ENCODE assay signal across 22 mouse cellular contexts in the genomic region with DNA sequence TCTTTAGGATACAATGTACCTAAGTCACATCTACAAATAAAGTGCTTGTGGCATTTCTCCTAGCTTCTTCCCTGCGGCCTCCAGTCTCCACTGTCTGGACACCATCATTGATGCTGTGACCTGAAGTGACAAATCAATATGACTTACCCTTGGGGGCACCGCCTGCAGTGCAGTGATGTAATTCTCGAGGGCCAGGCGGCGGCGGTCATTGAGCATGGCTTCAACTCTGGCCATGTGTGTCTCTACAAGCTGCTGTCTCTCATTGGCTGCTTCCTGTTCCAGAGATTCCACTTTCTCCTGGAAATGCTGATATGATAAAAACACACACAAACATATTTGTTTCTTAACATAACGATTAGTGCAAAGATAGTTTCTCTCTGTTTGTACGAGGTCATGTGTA.
A peak's percentile ranks its signal among the peaks of the same experiment; 100 is the strongest.
DNase-seq lines count a peak whose midpoint lies in the region; ATAC-seq and TF ChIP-seq lines count a peak whose summit lies in the region.
"Had no signal": no experiment of that assay in that cellular context is flagged by ENCODE, and none has a peak within 500 bp of the region (broad histone marks: within the 10 kb centered on the region; RNA-seq: fewer than 3 reads in every experiment).

No protein-coding gene starts in this region.

- no peak overlapping the region for H3K9ac ChIP-seq in heart, embryonic 12.5 days

- no peak overlapping the region for H3K4me2 ChIP-seq in heart, embryonic 12.5 days

- H3K4me3 ChIP-seq in heart, embryonic 12.5 days, result no peak overlapping the region
- H3K4me3 ChIP-seq in layer of hippocampus, adult 2 months, result no peak overlapping the region
- H3K4me3 ChIP-seq in left cerebral cortex, adult 2 months, result no peak overlapping the region

- no peak for TF ChIP-seq CTCF in layer of hippocampus, adult 2 months (conservative IDR thresholded peaks at IDR 0.05)
- no peak for TF ChIP-seq CTCF in left cerebral cortex, adult 2 months (IDR thresholded peaks at IDR 0.05)

- peak; percentile 88 for DNase-seq in heart, adult 11 months
- DNase-seq in layer of hippocampus, adult 11-12 months (ENCODE audit: low spot score), result peak; percentile 50
- DNase-seq in layer of hippocampus, postnatal 10 days (ENCODE audit: low spot score in 2 of 2), result no peak
- no peak for DNase-seq in layer of hippocampus, adult 2 months (ENCODE audit: low spot score in 2 of 2)
- no peak for DNase-seq in layer of hippocampus, postnatal 14 days (ENCODE audit: low spot score in 2 of 2)
- no peak for DNase-seq in left cerebral cortex, adult 2 months (ENCODE audit: extremely low spot score in 1 of 2, low spot score in 2 of 2)
- no peak for DNase-seq in left cerebral cortex, postnatal 4 days
- DNase-seq: adrenal gland, adult 2 months; adrenal gland, adult 8-10 months; adrenal gland, postnatal 10 days; adrenal gland, postnatal 14 days; adrenal gland, postnatal 25 days; adrenal gland, postnatal 36 days; B cell, adult 2 months; cerebellum, adult 11 months; cerebellum, adult 11-12 months had no signal

- no peaks in the 10 kb centered on the region for H3K27me3 ChIP-seq in heart, embryonic 12.5 days (replicated peaks)
- H3K27me3 ChIP-seq: CH12.LX, Patski had no signal

- WGBS in heart, embryonic 12.5 days, result 87% methylated on average over 8 of the region's 8 CpGs

- peaks cover 51% of the 10 kb centered on the region for H3K36me3 ChIP-seq in heart, embryonic 12.5 days
- H3K36me3 ChIP-seq: G1E had no signal

- H3K9me3 ChIP-seq in heart, embryonic 12.5 days (replicated peaks), result peaks cover 3% of the 10 kb centered on the region

- no peaks in the 10 kb centered on the region for H3K4me1 ChIP-seq in heart, embryonic 12.5 days (replicated peaks)

- ATAC-seq in heart, embryonic 12.5 days (ENCODE audit: insufficient number of reproducible peaks, low FRiP score), result no peak
- ATAC-seq: activated CD4-positive, CD25-positive, alpha-beta regulatory T cell, adult 4 months; CD4-positive, CD25-positive, alpha-beta regulatory T cell, adult 4 months; Patski had no signal

- intact Hi-C loops in left cerebral cortex, adult 2 months (cut with DNase I), result no loop called here
- intact Hi-C loops in left cerebral cortex, postnatal 4 days (cut with DNase I), result no loop called here

- H3K27ac ChIP-seq in heart, embryonic 12.5 days (ENCODE audit: poor library complexity, severe bottlenecking), result no peak overlapping the region
- H3K27ac ChIP-seq in layer of hippocampus, adult 2 months, result peak overlapping the region; percentile 84; the same call in 1 of the 2 replicates
- peak overlapping the region; percentile 16 for H3K27ac ChIP-seq in left cerebral cortex, adult 2 months

Comparison
In these comparisons a context has a peak if more than half of its experiments do, and no peak if none do; other contexts are left out.
1. DNase-seq: peak in heart, adult 11 months (single experiment) and layer of hippocampus, adult 11-12 months (single experiment); none in layer of hippocampus, postnatal 10 days (0 of 2), layer of hippocampus, adult 2 months (0 of 2), layer of hippocampus, postnatal 14 days (0 of 2), left cerebral cortex, adult 2 months (0 of 2) and left cerebral cortex, postnatal 4 days (single experiment).